Mouse (Mus musculus) myocyte (in vitro differentiated cells): ENCODE results near the gene Wwox. TPM values are rescaled to one million over a fixed set of nuclear protein-coding genes. Genes with fewer than 3 reads are reported as not detected.

Experiments used
- H3K27me3 ChIP-seq: one replicate; pipeline ENCODE4 v1.6.1; 2011; ENCODE audit not compliant: control insufficient read depth, insufficient read depth, insufficient read length
- H3K36me3 ChIP-seq: one replicate; pipeline ENCODE4 v1.6.1; 2011; ENCODE audit not compliant: control insufficient read depth, insufficient read depth
- H3K4me2 ChIP-seq: one replicate; pipeline ENCODE4 v1.6.1; 2011; ENCODE audit warnings: low read depth, control low read depth
- H3K4me3 ChIP-seq: one replicate; pipeline ENCODE4 v1.5.1; 2011; ENCODE audit warnings: mild to moderate bottlenecking, control low read depth, moderate library complexity
- H3K79me2 ChIP-seq: one replicate; pipeline ENCODE4 v1.6.1; 2011; ENCODE audit not compliant: control insufficient read depth, insufficient read depth
- H3ac ChIP-seq: one replicate; pipeline ENCODE4 v1.6.1; 2011; ENCODE audit not compliant: control insufficient read depth, insufficient read length
- CEBPB ChIP-seq: IDR thresholded peaks from 2 replicates; pipeline ENCODE4 v1.6.1; 2011; ENCODE audit warnings: mild to moderate bottlenecking, moderate library complexity; ENCODE audit not compliant: poor library complexity, insufficient read depth, severe bottlenecking
- E2F4 ChIP-seq: IDR thresholded peaks from one replicate; pipeline ENCODE4 v1.6.1; 2011; ENCODE audit warnings: mild to moderate bottlenecking, control low read depth, moderate library complexity; ENCODE audit not compliant: insufficient read depth
- MAX ChIP-seq: IDR thresholded peaks from one replicate; pipeline ENCODE4 v1.6.1; 2011; ENCODE audit warnings: low read depth, mild to moderate bottlenecking, control low read depth
- MYOD1 ChIP-seq, 3 experiments: IDR thresholded peaks; one replicate each; pipeline ENCODE4 v1.6.1; 2011; ENCODE audit warnings: control low read depth in 2 of 3, low read depth in 2 of 3, mild to moderate bottlenecking in 2 of 3, moderate library complexity in 1 of 3; ENCODE audit not compliant: insufficient read length in 2 of 3, control insufficient read depth in 1 of 3
- MYOG ChIP-seq, 3 experiments: IDR thresholded peaks; one replicate each; pipeline ENCODE4 v1.6.1; 2011; ENCODE audit warnings: control low read depth in 2 of 3, low read depth in 2 of 3, mild to moderate bottlenecking in 2 of 3; ENCODE audit not compliant: insufficient read length in 2 of 3, control insufficient read depth in 1 of 3, insufficient read depth in 1 of 3
- POLR2A ChIP-seq: IDR thresholded peaks from one replicate; pipeline ENCODE4 v1.6.1; 2011; ENCODE audit warnings: low read depth, mild to moderate bottlenecking, control low read depth, moderate library complexity; ENCODE audit not compliant: insufficient read length
- POLR2AphosphoS2 ChIP-seq: IDR thresholded peaks from one replicate; pipeline ENCODE4 v1.6.1; 2011; ENCODE audit warnings: low read depth, control low read depth; ENCODE audit not compliant: insufficient read length
- REST ChIP-seq: IDR thresholded peaks from one replicate; pipeline ENCODE4 v1.6.1; 2011; ENCODE audit warnings: mild to moderate bottlenecking, control low read depth, moderate library complexity; ENCODE audit not compliant: insufficient read depth, insufficient read length
- SRF ChIP-seq: IDR thresholded peaks from one replicate; pipeline ENCODE4 v1.6.1; 2011; ENCODE audit warnings: low read depth; ENCODE audit not compliant: control insufficient read depth, insufficient read length
- TCF12 ChIP-seq: IDR thresholded peaks from one replicate; pipeline ENCODE4 v1.6.1; 2011; ENCODE audit warnings: mild to moderate bottlenecking, control low read depth; ENCODE audit not compliant: poor library complexity, insufficient read depth, severe bottlenecking
- TCF3 ChIP-seq: IDR thresholded peaks from one replicate; pipeline ENCODE4 v1.6.1; 2011; ENCODE audit warnings: low read depth, control low read depth; ENCODE audit not compliant: insufficient read length
- USF1 ChIP-seq: IDR thresholded peaks from one replicate; pipeline ENCODE4 v1.6.1; 2011; ENCODE audit warnings: low read depth, mild to moderate bottlenecking, control low read depth, moderate library complexity
- polyA plus RNA-seq: library from polyadenylated mRNA; unstranded; fragments of >200 nt; fragmentation: generic; extraction: Trizol; gene quantifications from one replicate; pipeline ENCODE4 v1.2.1, GENCODE M21; 2012; ENCODE audit warnings: missing spikeins

Gene Wwox
- polyA plus RNA-seq, 1 experiment: 8.6 TPM

DNA sequence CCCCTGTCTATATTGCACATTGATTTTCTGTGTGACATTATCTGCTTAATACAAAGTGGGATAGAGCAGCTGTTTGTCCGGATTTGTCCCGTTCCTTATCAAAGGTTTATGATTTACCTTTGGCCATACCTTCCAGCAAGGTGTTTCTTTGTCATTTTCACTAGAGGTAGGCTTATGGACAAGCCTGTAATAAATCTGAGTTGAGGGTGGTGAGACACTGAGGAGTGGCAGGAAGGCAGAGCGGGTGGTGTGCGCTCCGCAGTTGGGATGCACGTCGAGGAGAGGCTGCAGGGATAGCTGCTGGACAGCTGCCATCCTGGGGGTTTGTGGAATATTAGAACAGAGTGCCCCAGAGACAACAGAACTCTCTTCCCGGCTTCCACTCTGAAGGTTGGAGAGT, 458.0 kb downstream of the Wwox start:
- Histone ChIP-seq H3K79me2 (no peaks in the 10 kb centered on the region), H3K27me3 (no peaks in the 10 kb centered on the region), H3K4me3 (no peak overlapping the region), H3K4me2 (no peak overlapping the region), H3ac (no peak overlapping the region), H3K36me3 (no peaks in the 10 kb centered on the region)
- no peak for TF ChIP-seq POLR2A
- no peak for TF ChIP-seq USF1
- TF ChIP-seq TCF12: no peak
- no peak for TF ChIP-seq MAX
- no peak for TF ChIP-seq CEBPB
- TF ChIP-seq REST: no peak
- TF ChIP-seq SRF: no peak
- no peak for TF ChIP-seq MYOG (IDR thresholded peaks at IDR 0.05; ENCODE audit: control insufficient read depth in 1 of 3, insufficient read depth in 1 of 3, insufficient read length in 2 of 3, low read depth in 2 of 3)
- TF ChIP-seq MYOD1 (IDR thresholded peaks at IDR 0.05; ENCODE audit: control insufficient read depth in 1 of 3, insufficient read length in 2 of 3, low read depth in 2 of 3): no peak

GRCm38 (mm10) chr8:114899157-114899556, 459.7 kb downstream of the Wwox start:
- Histone ChIP-seq H3K4me2 (no peak overlapping the region), H3K27me3 (no peaks in the 10 kb centered on the region), H3ac (no peak overlapping the region), H3K4me3 (no peak overlapping the region), H3K36me3 (no peaks in the 10 kb centered on the region), H3K79me2 (no peaks in the 10 kb centered on the region)
- TF ChIP-seq TCF12 (no peak), MYOG (IDR thresholded peaks at IDR 0.05; ENCODE audit: control insufficient read depth in 1 of 3, insufficient read depth in 1 of 3, insufficient read length in 2 of 3, low read depth in 2 of 3) (no peak), E2F4 (no peak), USF1 (no peak), POLR2A (no peak), CEBPB (no peak), POLR2AphosphoS2 (no peak), TCF3 (no peak), REST (no peak), MYOD1 (IDR thresholded peaks at IDR 0.05; ENCODE audit: control insufficient read depth in 1 of 3, insufficient read length in 2 of 3, low read depth in 2 of 3) (no peak), SRF (no peak), MAX (no peak)

DNA sequence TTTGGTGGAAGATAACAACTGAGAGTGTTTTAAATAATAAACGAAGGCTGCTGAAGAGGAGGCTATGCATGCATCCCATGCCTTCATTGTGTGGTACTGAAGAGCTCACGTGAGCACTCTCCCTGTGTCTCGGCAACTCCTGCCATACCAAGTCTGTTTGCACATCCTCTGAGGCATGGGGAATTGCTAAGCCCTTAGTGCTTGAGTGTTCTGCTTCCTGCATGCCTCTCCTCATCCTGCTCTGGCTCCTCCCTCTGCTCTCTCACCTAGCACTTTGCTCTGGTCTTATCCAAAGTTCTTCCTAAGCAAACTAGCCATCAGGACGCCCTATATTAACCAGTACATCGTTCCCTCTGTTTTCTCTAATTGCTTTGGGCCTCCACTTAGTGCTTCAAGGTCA, 463.1 kb downstream of the Wwox start:
- no peaks in the 10 kb centered on the region for H3K79me2 ChIP-seq
- H3K27me3 ChIP-seq: no peaks in the 10 kb centered on the region
- no peak overlapping the region for H3K4me2 ChIP-seq
- no peaks in the 10 kb centered on the region for H3K36me3 ChIP-seq
- no peak for TF ChIP-seq USF1
- TF ChIP-seq POLR2AphosphoS2: no peak
- no peak for TF ChIP-seq MYOG (IDR thresholded peaks at IDR 0.05; ENCODE audit: control insufficient read depth in 1 of 3, insufficient read depth in 1 of 3, insufficient read length in 2 of 3, low read depth in 2 of 3)
- TF ChIP-seq TCF12: no peak
- no peak for TF ChIP-seq MYOD1 (IDR thresholded peaks at IDR 0.05; ENCODE audit: control insufficient read depth in 1 of 3, insufficient read length in 2 of 3, low read depth in 2 of 3)
- no peak for TF ChIP-seq CEBPB
- no peak for TF ChIP-seq TCF3
- no peak for TF ChIP-seq SRF
- no peak for TF ChIP-seq POLR2A
- no peak overlapping the region for H3ac ChIP-seq
- H3K4me3 ChIP-seq: no peak overlapping the region

GRCm38 (mm10) chr8:114908086-114908485, 468.6 kb downstream of the Wwox start:
- Histone ChIP-seq H3K36me3 (no peaks in the 10 kb centered on the region), H3K27me3 (no peaks in the 10 kb centered on the region), H3ac (no peak overlapping the region), H3K4me3 (no peak overlapping the region), H3K79me2 (no peaks in the 10 kb centered on the region), H3K4me2 (no peak overlapping the region)
- TF ChIP-seq POLR2AphosphoS2 (no peak), MAX (no peak), E2F4 (no peak), CEBPB (no peak), MYOG (IDR thresholded peaks at IDR 0.05; ENCODE audit: control insufficient read depth in 1 of 3, insufficient read depth in 1 of 3, insufficient read length in 2 of 3, low read depth in 2 of 3) (no peak), TCF12 (no peak), USF1 (no peak), TCF3 (no peak)

- Histone ChIP-seq H3K4me2 (no peak overlapping the region), H3K4me3 (no peak overlapping the region), H3K79me2 (no peaks in the 10 kb centered on the region), H3K36me3 (no peaks in the 10 kb centered on the region), H3K27me3 (no peaks in the 10 kb centered on the region), H3ac (no peak overlapping the region)
- TF ChIP-seq SRF (no peak), E2F4 (no peak), USF1 (no peak), POLR2AphosphoS2 (no peak), MAX (no peak), REST (no peak), MYOG (IDR thresholded peaks at IDR 0.05; ENCODE audit: control insufficient read depth in 1 of 3, insufficient read depth in 1 of 3, insufficient read length in 2 of 3, low read depth in 2 of 3) (no peak), POLR2A (no peak), CEBPB (no peak), TCF12 (no peak), MYOD1 (IDR thresholded peaks at IDR 0.05; ENCODE audit: control insufficient read depth in 1 of 3, insufficient read length in 2 of 3, low read depth in 2 of 3) (no peak), TCF3 (no peak)
These were observed 469.1 kb downstream of the Wwox start for GRCm38 (mm10) chr8:114908589-114908988.
